In the genomic region with DNA sequence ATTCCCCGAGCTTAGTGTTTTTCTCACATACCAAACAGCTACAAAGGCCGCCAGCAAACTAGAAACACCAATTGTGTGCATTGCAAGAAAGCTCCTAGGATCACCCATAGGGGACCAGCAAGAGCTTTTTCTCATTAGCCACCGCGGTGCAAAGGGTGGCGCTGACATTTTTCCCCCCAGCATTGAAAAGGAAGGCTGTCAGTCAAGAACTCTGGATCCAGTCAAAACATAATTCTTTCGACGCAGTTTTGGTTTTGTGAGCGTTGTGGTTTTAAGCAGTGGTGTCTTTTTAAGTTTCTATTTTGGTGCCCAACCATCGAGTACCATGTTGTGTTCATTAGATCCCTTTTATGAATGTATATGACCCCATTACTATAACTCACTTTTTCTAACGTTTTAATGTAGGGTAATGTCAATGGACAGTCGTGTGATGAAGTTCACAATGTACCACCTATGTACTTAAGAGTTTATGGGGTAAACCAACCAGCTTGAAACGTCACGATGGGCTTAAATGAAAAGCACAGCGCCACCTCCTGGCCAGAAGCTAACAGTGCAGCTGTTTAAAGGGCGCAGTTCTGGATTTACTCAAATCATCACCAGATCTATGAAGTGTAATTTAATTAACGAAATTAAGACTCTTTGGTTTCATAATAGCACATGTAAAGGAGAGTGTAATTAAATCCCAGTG, we compare ENCODE assay signal across 8 mouse cellular contexts. TPM values are rescaled to one million over a fixed set of nuclear protein-coding genes. Genes with fewer than 3 reads are reported as not detected.
DNase-seq lines count a peak whose midpoint lies in the region.

No protein-coding gene starts in this region.

- peak; percentile 19 to 41 for DNase-seq in kidney, postnatal 36 days
- DNase-seq in kidney, adult 11 months: no peak
- DNase-seq in CD8-positive naive resting alpha-beta T cell, adult 2 months (ENCODE audit: low read depth in 2 of 2, low spot score in 2 of 2): peak; percentile 25 to 49
- DNase-seq in ZHBTc4 (ENCODE audit: low read depth, low spot score): peak; percentile 72
- peak; percentile 36 for DNase-seq in lung, postnatal 10 days
- no peak for DNase-seq in Muller cell, postnatal 12 days (ENCODE audit: inconsistent ontology term)
- DNase-seq in spleen, adult 12 weeks (ENCODE audit: low spot score): no peak
- DNase-seq in left cerebral cortex, postnatal 36 days (ENCODE audit: low spot score in 2 of 2): no peak

- intact Hi-C loops in left cerebral cortex, postnatal 36 days (cut with DNase I): loop anchor here (2.0 to 10.0 kb wide), 3 partner anchors 350 to 470 kb away; partner anchors contain the start of genes Amigo2 and Pced1b

RNA-seq across cellular contexts. Expression of gene Rpap3, which starts 40.5 kb away (rescaled TPM):
- total RNA-seq in left cerebral cortex, postnatal 36 days (2021): 10 to 100 TPM; 27.1 to 28.2 TPM

Comparison
In these comparisons a context has a peak if more than half of its experiments do, and no peak if none do; other contexts are left out.
1. DNase-seq: peak in kidney, postnatal 36 days (2 of 2), CD8-positive naive resting alpha-beta T cell, adult 2 months (2 of 2), ZHBTc4 (single experiment) and lung, postnatal 10 days (single experiment); none in kidney, adult 11 months (single experiment), Muller cell, postnatal 12 days (single experiment), spleen, adult 12 weeks (single experiment) and left cerebral cortex, postnatal 36 days (0 of 2).